Mouse (Mus musculus): ENCODE measurements around the gene Neu1. TPM values are rescaled to one million over a fixed set of nuclear protein-coding genes. Genes with fewer than 3 reads are reported as not detected.

The Neu1 gene
- polyA plus RNA-seq, 1 experiment from 2014 or later: 18.1 TPM

DNA sequence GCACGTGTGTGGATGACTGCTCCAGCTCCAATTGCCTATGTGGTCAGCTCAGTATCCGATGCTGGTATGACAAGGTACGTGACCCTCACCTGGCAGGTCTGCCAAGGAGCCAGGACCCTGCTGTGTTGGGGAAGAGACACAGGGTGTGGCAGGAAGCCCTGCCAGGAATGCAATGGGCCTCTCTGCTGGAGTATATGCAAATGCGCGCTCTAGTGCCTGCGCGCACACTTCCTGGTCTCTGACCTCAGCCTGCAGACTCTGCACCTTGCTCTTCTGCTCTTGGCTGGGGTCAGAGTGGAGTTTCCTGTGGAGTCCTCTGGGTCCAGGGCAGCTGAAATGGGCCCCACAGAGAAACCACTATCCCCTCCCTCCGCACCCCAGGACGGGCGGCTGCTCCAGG, 20.1 kb upstream of the Neu1 start:
- peaks cover 3% of the 10 kb centered on the region for H3K4me1 ChIP-seq
- no peak overlapping the region for H3K4me2 ChIP-seq
- H3K36me3 ChIP-seq: peaks cover 81% of the 10 kb centered on the region
- H3K27me3 ChIP-seq (replicated peaks): no peaks in the 10 kb centered on the region
- no peak overlapping the region for H3K27ac ChIP-seq (replicated peaks)
- ATAC-seq (ENCODE audit: extremely low read depth, insufficient number of reproducible peaks, low FRiP score, low TSS enrichment): no peak
- no peak overlapping the region for H3K9ac ChIP-seq
- no peak overlapping the region for H3K4me3 ChIP-seq
- WGBS: 91% methylated on average over 10 of the region's 10 CpGs
- H3K9me3 ChIP-seq: no peaks in the 10 kb centered on the region

DNA sequence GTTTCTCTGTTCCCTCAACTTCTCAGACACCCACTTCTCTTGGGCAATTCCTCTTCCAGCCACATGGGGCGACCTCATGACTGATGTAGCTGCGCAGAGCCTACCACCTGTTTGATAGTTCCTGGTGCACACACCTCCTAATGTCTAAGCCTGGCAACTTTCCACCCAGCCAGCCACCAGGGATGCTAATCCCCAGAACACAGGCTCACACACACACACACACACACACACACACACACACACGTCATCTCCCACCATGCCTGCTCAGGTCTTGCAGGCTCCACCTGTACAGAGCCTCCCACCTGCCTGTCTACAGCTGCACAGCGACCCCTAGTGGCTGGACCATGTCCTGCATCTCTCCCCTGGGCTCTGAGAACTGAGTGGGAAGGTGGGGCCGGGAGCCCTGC, 19.1 kb upstream of the Neu1 start:
- no peak for ATAC-seq (ENCODE audit: extremely low read depth, insufficient number of reproducible peaks, low FRiP score, low TSS enrichment)
- Histone ChIP-seq H3K36me3 (peaks cover 72% of the 10 kb centered on the region), H3K4me3 (no peak overlapping the region), H3K27ac (replicated peaks) (no peak overlapping the region), H3K4me2 (no peak overlapping the region), H3K9ac (no peak overlapping the region), H3K4me1 (peaks cover 3% of the 10 kb centered on the region), H3K9me3 (no peaks in the 10 kb centered on the region), H3K27me3 (replicated peaks) (no peaks in the 10 kb centered on the region)
- WGBS: 50% methylated on average over 5 of the region's 5 CpGs

DNA sequence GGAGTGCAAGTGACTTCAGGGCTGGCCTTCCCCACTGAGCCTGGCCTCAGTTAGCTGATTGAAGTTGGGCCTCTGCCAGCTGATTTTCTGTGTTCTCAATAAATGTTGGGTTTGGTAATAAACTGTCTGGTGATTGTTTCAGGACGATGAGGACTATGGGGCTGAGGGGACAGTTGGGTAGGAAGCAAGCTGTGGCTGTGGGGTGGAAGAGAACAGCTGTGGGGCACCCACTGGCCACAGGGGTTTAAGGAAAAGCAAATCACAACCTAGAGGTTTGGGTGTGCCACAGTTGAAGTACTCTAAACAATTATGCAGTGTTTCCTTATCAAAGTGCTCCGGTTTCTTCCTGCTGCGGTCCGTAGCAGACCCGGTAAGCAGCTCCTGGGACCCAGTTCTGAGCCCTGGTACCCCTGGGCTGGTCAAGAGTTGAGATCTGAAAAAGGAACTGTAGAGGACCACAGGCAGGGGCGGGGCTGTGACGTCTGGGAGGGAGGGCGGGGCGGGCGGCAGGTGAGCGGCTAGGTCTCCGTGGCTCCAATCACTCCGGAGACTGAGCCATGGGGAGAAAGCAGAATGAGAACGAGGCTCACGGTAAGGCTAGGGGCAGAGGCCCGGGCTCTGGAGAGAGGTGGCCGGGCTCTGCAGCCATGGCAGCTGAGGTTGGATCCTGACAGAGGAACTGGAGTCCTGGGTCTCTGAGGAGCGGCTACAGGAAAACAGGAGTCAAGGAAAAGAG, 17.0 kb upstream of the Neu1 start, which contains the start of gene Slc44a4:
Gene Slc44a4, plus strand, starts transcription at position 537 of the 736 bp plus-strand sequence.
- no peaks in the 10 kb centered on the region for H3K27me3 ChIP-seq (replicated peaks)
- H3K36me3 ChIP-seq: peaks cover 50% of the 10 kb centered on the region
- H3K4me1 ChIP-seq: peaks cover 3% of the 10 kb centered on the region
- H3K9ac ChIP-seq: peak within 1 kb of the TSS; percentile 63
- no peak for ATAC-seq (ENCODE audit: extremely low read depth, insufficient number of reproducible peaks, low FRiP score, low TSS enrichment)
- H3K9me3 ChIP-seq: no peaks in the 10 kb centered on the region
- H3K27ac ChIP-seq (replicated peaks): no peak within 1 kb of the TSS
- H3K4me2 ChIP-seq: peak within 1 kb of the TSS; percentile 37
- H3K4me3 ChIP-seq: no peak within 1 kb of the TSS
- WGBS: 30% methylated on average over 18 of the region's 18 CpGs

DNA sequence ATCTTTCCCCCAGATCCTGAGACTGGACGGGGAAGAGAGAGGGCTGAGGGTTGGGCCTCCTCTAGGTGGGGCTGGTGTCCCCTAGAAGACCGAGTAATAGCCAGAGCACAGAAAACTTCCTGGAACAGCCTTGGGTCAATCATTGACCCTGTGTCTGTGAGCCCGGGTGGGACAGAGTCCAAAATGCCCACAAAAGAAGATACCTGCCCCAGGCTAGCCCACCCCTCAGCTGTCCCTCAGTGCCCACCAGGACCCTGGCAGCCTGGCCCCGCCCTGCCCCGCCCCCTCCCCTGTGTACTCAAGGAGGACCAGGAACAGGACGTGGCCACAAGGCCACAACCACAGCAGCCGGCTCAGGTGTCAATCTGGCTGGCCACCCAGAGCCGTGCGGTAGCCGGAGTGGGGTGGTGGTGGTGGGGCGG, 15.6 kb upstream of the Neu1 start:
- ATAC-seq (ENCODE audit: extremely low read depth, insufficient number of reproducible peaks, low FRiP score, low TSS enrichment): peak; percentile 30; the same call in 1 of the 2 replicates
- Histone ChIP-seq H3K27ac (replicated peaks) (no peak overlapping the region), H3K27me3 (replicated peaks) (no peaks in the 10 kb centered on the region), H3K4me2 (peak overlapping the region; percentile 37), H3K9me3 (no peaks in the 10 kb centered on the region), H3K4me1 (peaks cover 3% of the 10 kb centered on the region), H3K9ac (peak overlapping the region; percentile 63), H3K36me3 (peaks cover 37% of the 10 kb centered on the region), H3K4me3 (0 out of 2 replicates have a peak overlapping the region, but pooled peaks have one; percentile 8)
- 20% methylated on average over 11 of the region's 11 CpGs for WGBS

DNA sequence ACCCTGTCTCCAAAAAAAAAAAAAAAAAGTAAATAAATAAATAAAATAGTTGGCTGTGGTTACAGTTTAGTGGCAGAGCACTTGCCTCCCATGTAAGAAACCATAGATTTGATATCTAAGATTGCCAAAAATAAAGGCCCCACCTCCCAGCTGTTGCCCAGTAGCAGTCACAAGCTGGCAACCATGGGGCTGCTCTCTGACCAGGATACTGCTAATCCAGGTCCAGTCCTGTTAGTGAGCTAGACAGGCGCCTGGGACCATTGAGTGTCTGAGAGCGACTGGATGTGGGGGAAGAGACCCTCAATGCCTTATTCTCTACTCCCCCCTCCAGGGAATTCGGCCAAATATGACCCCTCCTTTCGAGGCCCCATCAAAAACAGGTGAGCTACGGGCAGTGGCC, 14.7 kb upstream of the Neu1 start:
- Histone ChIP-seq H3K27me3 (replicated peaks) (no peaks in the 10 kb centered on the region), H3K36me3 (peaks cover 28% of the 10 kb centered on the region), H3K4me2 (no peak overlapping the region), H3K4me1 (peaks cover 3% of the 10 kb centered on the region), H3K27ac (replicated peaks) (no peak overlapping the region), H3K9ac (no peak overlapping the region), H3K9me3 (no peaks in the 10 kb centered on the region), H3K4me3 (no peak overlapping the region)
- 84% methylated on average over 5 of the region's 5 CpGs for WGBS
- ATAC-seq (ENCODE audit: extremely low read depth, insufficient number of reproducible peaks, low FRiP score, low TSS enrichment): no peak

DNA sequence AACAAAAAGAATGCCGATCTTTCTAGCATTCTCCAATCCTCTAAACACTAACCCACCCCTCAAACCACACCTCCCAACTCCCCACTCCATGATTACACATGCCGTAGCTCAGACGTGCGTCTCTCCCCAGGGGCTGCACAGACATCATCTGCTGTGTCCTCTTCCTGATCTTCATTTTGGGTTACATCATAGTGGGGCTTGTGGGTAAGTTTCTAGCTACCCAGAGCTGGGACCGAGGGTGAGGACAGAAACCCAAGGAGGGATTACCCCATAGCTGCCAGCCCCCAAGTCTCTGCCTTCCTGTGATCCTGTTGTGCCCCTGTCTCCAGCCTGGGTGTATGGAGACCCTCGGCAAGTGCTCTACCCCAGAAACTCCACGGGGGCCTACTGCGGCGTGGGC, 13.9 kb upstream of the Neu1 start:
- no peaks in the 10 kb centered on the region for H3K27me3 ChIP-seq (replicated peaks)
- 65% methylated on average over 9 of the region's 9 CpGs for WGBS
- H3K27ac ChIP-seq (replicated peaks): no peak overlapping the region
- no peak overlapping the region for H3K4me3 ChIP-seq
- H3K36me3 ChIP-seq: peaks cover 19% of the 10 kb centered on the region
- H3K9me3 ChIP-seq: no peaks in the 10 kb centered on the region
- no peak overlapping the region; the same call in 1 of the 2 replicates for H3K9ac ChIP-seq
- H3K4me2 ChIP-seq: no peak overlapping the region
- H3K4me1 ChIP-seq: peaks cover 3% of the 10 kb centered on the region
- no peak for ATAC-seq (ENCODE audit: extremely low read depth, insufficient number of reproducible peaks, low FRiP score, low TSS enrichment)

DNA sequence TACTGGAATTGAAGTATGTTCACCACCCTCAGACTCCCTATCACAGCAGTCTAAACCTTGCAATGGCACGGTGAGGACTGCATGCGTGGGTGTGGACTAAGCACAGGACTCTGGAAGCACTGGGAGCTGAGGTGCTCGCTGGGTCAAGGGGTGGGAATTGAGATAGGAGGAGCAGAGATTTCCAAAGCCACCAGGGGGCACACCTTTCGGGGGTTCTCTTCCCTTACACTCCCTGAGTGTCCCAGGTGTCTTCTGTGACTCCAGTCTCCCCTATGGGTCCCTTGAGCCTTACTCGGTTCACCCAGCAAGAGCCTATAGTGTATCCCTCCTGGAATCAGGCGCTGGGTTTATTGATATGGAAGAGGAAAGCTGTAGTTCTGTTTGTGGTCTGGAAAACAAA, 8.1 kb upstream of the Neu1 start:
- Histone ChIP-seq H3K36me3 (no peaks in the 10 kb centered on the region), H3K9me3 (no peaks in the 10 kb centered on the region), H3K27ac (replicated peaks) (no peak overlapping the region), H3K9ac (no peak overlapping the region), H3K4me2 (no peak overlapping the region), H3K4me1 (no peaks in the 10 kb centered on the region), H3K27me3 (replicated peaks) (no peaks in the 10 kb centered on the region), H3K4me3 (no peak overlapping the region)
- no peak; the same call in 1 of the 2 replicates for ATAC-seq (ENCODE audit: extremely low read depth, insufficient number of reproducible peaks, low FRiP score, low TSS enrichment)
- WGBS: 43% methylated on average over 6 of the region's 6 CpGs

DNA sequence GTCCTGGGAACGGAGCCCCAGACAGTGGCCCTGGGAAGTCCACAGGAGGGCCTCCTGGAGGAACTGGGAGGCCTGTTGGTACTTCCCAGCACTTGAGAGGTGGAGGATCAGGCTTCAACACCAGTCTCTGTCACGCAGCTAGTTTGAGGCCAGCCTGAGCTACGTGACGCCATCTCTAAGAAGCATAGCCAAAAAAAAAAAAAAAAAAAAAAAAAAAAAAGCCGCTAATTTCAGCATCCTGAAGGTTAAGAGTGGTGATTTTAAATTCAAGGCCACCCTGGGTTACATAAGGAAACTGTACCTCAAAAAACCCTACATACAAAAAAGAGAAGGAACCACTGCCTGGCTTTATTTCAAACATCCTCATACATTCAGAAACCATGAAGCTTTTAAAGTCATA, 6.8 kb upstream of the Neu1 start:
- Histone ChIP-seq H3K27me3 (replicated peaks) (no peaks in the 10 kb centered on the region), H3K4me2 (no peak overlapping the region), H3K9me3 (no peaks in the 10 kb centered on the region), H3K4me1 (no peaks in the 10 kb centered on the region), H3K36me3 (no peaks in the 10 kb centered on the region), H3K27ac (replicated peaks) (no peak overlapping the region), H3K4me3 (no peak overlapping the region), H3K9ac (no peak overlapping the region)
- WGBS: 62% methylated on average over 5 of the region's 5 CpGs
- ATAC-seq (ENCODE audit: extremely low read depth, insufficient number of reproducible peaks, low FRiP score, low TSS enrichment): no peak

DNA sequence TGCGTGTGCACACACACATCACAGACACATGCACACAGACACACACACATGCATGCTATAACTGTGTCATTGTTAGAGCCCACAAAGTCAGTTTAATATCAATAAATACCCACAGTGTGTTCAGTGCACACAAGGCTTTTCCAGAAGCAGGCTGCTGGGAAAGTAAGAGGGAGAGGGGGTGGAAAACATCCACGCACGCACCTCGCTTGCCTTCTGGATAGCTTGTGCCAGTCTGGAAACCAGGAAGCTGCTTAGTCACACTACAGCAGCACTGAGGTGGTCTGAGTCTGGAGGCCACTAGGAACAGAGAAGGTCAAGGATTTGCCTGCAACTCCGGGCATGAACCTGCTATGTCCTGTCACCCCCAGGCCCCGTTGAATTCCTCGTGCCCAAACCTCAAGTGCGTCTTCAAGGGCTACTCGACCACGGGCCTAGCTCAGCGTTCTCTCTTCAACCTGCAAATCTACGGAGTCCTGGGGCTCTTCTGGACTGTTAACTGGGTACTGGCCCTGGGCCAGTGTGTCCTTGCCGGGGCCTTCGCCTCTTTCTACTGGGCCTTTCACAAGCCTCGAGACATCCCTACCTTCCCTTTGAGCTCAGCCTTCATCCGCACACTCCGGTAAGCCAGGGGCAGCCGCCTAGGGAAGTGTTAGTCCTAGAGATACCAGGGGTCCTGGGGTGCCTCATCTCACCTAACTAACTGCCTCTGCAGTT, 3.6 kb upstream of the Neu1 start:
- no peak for ATAC-seq (ENCODE audit: extremely low read depth, insufficient number of reproducible peaks, low FRiP score, low TSS enrichment)
- H3K9ac ChIP-seq: peak overlapping the region; percentile 7; the same call in 1 of the 2 replicates
- H3K4me3 ChIP-seq: no peak overlapping the region
- WGBS: 79% methylated on average over 18 of the region's 18 CpGs
- no peaks in the 10 kb centered on the region for H3K27me3 ChIP-seq (replicated peaks)
- no peak overlapping the region for H3K27ac ChIP-seq (replicated peaks)
- H3K9me3 ChIP-seq: no peaks in the 10 kb centered on the region
- H3K4me2 ChIP-seq: no peak overlapping the region
- H3K36me3 ChIP-seq: no peaks in the 10 kb centered on the region
- H3K4me1 ChIP-seq: peaks cover 14% of the 10 kb centered on the region

DNA sequence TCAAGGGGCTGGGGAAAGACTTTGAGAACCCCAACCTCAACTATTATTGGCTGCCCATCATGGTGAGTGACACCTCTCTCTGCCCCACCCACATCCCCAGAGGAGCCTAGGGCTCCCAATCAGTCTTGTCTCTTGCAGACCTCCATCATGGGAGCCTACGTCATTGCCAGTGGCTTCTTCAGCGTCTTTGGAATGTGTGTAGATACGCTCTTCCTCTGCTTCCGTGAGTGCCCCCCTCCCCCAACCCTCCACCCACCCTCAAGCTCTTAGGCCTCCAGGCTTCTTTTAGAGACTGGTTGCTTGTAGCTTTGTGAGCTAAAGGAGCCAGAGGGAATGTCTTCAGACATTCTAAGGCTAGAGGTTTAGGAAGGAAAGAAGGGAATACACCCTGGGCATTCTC, 2.2 kb upstream of the Neu1 start:
- Histone ChIP-seq H3K4me3 (no peak overlapping the region), H3K27ac (replicated peaks) (no peak overlapping the region), H3K9me3 (no peaks in the 10 kb centered on the region), H3K36me3 (peaks cover 2% of the 10 kb centered on the region), H3K4me2 (no peak overlapping the region), H3K4me1 (peaks cover 16% of the 10 kb centered on the region), H3K9ac (no peak overlapping the region), H3K27me3 (replicated peaks) (no peaks in the 10 kb centered on the region)
- ATAC-seq (ENCODE audit: extremely low read depth, insufficient number of reproducible peaks, low FRiP score, low TSS enrichment): no peak
- 28% methylated on average over 4 of the region's 4 CpGs for WGBS

DNA sequence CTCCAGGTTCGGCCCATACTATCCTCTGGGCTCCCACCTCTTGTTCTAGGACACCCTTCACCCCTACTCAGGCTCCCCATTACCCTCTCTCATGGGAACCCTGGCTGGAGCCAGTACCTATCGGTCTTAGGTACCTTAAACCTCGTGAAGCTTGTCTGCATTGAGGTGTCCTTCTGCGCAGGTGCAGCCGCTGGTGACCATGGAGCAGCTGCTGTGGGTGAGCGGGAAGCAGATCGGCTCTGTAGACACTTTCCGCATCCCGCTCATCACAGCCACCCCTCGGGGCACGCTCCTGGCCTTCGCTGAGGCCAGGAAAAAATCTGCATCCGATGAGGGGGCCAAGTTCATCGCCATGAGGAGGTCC, 664 bp downstream of the Neu1 start:
- Histone ChIP-seq H3K4me1 (peaks cover 16% of the 10 kb centered on the region), H3K36me3 (peaks cover 21% of the 10 kb centered on the region), H3K9ac (peak overlapping the region; percentile 93), H3K4me3 (peak overlapping the region; percentile 85), H3K27me3 (replicated peaks) (no peaks in the 10 kb centered on the region), H3K27ac (replicated peaks) (no peak overlapping the region), H3K4me2 (peak overlapping the region; percentile 97), H3K9me3 (no peaks in the 10 kb centered on the region)
- 14% methylated on average over 14 of the region's 14 CpGs for WGBS
- ATAC-seq (ENCODE audit: extremely low read depth, insufficient number of reproducible peaks, low FRiP score, low TSS enrichment): no peak
